Mouse (Mus musculus): Measurements from ENCODE around the gene Rpl34. TPM values are rescaled to one million over a fixed set of nuclear protein-coding genes. Genes with fewer than 3 reads are reported as not detected.
A peak's percentile ranks its signal among the peaks of the same experiment; 100 is the strongest.

The Rpl34 gene
- polyA plus RNA-seq (2014; fragmentation: Nextera tagmentation; extraction: Ambion mirVana), result 901 and 917 TPM in 2 replicates

- H3K4me3 ChIP-seq (ENCODE audit: low read depth, low read length), result peak within 1 kb of the TSS; percentile 64
These were observed at the start of gene Rpl34 for GRCm38 (mm10) chr3:130730189-130730653. Rpl34 (minus strand) TSS chr3:130730398.

GRCm38 (mm10) chr3:130768172-130768571, 38.0 kb upstream of the Rpl34 start:
- no peaks in the 10 kb centered on the region for H3K36me3 ChIP-seq (ENCODE audit: control insufficient read depth, insufficient read depth, low read length)
- no peak overlapping the region for H3K4me3 ChIP-seq (ENCODE audit: low read depth, low read length)
- H3K27me3 ChIP-seq (ENCODE audit: control insufficient read depth, insufficient read depth, low read length), result no peaks in the 10 kb centered on the region
- no peak overlapping the region for H3K9ac ChIP-seq (ENCODE audit: low read length)
- no peak overlapping the region for H3K27ac ChIP-seq (replicated peaks; ENCODE audit: low read depth, low read length)
- ATAC-seq (ENCODE audit: insufficient number of reproducible peaks, low FRiP score, low TSS enrichment, low read depth) (no peak), DNase-seq (ENCODE audit: low spot score) (no peak)
- H3K4me1 ChIP-seq (ENCODE audit: control insufficient read depth, insufficient read depth, low read length), result no peaks in the 10 kb centered on the region
- H3K9me3 ChIP-seq (ENCODE audit: control insufficient read depth, low read length), result no peaks in the 10 kb centered on the region
- WGBS, result 78% methylated on average over 3 of the region's 3 CpGs
- H3K4me2 ChIP-seq (ENCODE audit: low read depth, severe bottlenecking), result no peak overlapping the region

More at GRCm38 (mm10) chr3:130730189-130730653, at the start of gene Rpl34:
- DNase-seq (ENCODE audit: low spot score) (peak; percentile 95), ATAC-seq (ENCODE audit: insufficient number of reproducible peaks, low FRiP score, low TSS enrichment, low read depth) (peak; percentile 98)
- 0% methylated on average over 45 of the region's 45 CpGs for WGBS
- no peaks in the 10 kb centered on the region for H3K9me3 ChIP-seq (ENCODE audit: control insufficient read depth, low read length)
- peak within 1 kb of the TSS; percentile 69 for H3K4me2 ChIP-seq (ENCODE audit: low read depth, severe bottlenecking)
- H3K36me3 ChIP-seq (ENCODE audit: control insufficient read depth, insufficient read depth, low read length), result peaks cover 23% of the 10 kb centered on the region
- H3K27me3 ChIP-seq (ENCODE audit: control insufficient read depth, insufficient read depth, low read length), result no peaks in the 10 kb centered on the region
- H3K27ac ChIP-seq (replicated peaks; ENCODE audit: low read depth, low read length), result peak within 1 kb of the TSS; percentile 32
- peak within 1 kb of the TSS; percentile 90 for H3K9ac ChIP-seq (ENCODE audit: low read length)
- 0 out of 2 replicates have a peak, but pooled peaks cover 7% of the 10 kb centered on the region for H3K4me1 ChIP-seq (ENCODE audit: control insufficient read depth, insufficient read depth, low read length)

GRCm38 (mm10) chr3:130764091-130764490, 33.9 kb upstream of the Rpl34 start:
- 87% methylated on average over 5 of the region's 5 CpGs for WGBS
- DNase-seq (ENCODE audit: low spot score) (no peak), ATAC-seq (ENCODE audit: insufficient number of reproducible peaks, low FRiP score, low TSS enrichment, low read depth) (no peak)
- Histone ChIP-seq H3K9ac (ENCODE audit: low read length) (no peak overlapping the region), H3K4me1 (ENCODE audit: control insufficient read depth, insufficient read depth, low read length) (no peaks in the 10 kb centered on the region; the same call in 1 of the 2 replicates), H3K27me3 (ENCODE audit: control insufficient read depth, insufficient read depth, low read length) (no peaks in the 10 kb centered on the region), H3K4me2 (ENCODE audit: low read depth, severe bottlenecking) (no peak overlapping the region), H3K27ac (replicated peaks; ENCODE audit: low read depth, low read length) (no peak overlapping the region), H3K9me3 (ENCODE audit: control insufficient read depth, low read length) (no peaks in the 10 kb centered on the region), H3K4me3 (ENCODE audit: low read depth, low read length) (no peak overlapping the region), H3K36me3 (ENCODE audit: control insufficient read depth, insufficient read depth, low read length) (no peaks in the 10 kb centered on the region)

GRCm38 (mm10) chr3:130760711-130761435, 30.7 kb upstream of the Rpl34 start:
- H3K9me3 ChIP-seq (ENCODE audit: control insufficient read depth, low read length), result no peaks in the 10 kb centered on the region
- peak; percentile 78 for DNase-seq (ENCODE audit: low spot score)
- H3K9ac ChIP-seq (ENCODE audit: low read length), result no peak overlapping the region
- no peak overlapping the region for H3K27ac ChIP-seq (replicated peaks; ENCODE audit: low read depth, low read length)
- H3K27me3 ChIP-seq (ENCODE audit: control insufficient read depth, insufficient read depth, low read length), result no peaks in the 10 kb centered on the region
- no peak for ATAC-seq (ENCODE audit: insufficient number of reproducible peaks, low FRiP score, low TSS enrichment, low read depth)
- H3K36me3 ChIP-seq (ENCODE audit: control insufficient read depth, insufficient read depth, low read length), result no peaks in the 10 kb centered on the region
- WGBS, result 51% methylated on average over 24 of the region's 24 CpGs
- H3K4me3 ChIP-seq (ENCODE audit: low read depth, low read length), result no peak overlapping the region
- no peak overlapping the region for H3K4me2 ChIP-seq (ENCODE audit: low read depth, severe bottlenecking)
- H3K4me1 ChIP-seq (ENCODE audit: control insufficient read depth, insufficient read depth, low read length), result no peaks in the 10 kb centered on the region; the same call in 1 of the 2 replicates

- Histone ChIP-seq H3K27me3 (ENCODE audit: control insufficient read depth, insufficient read depth, low read length) (no peaks in the 10 kb centered on the region), H3K4me1 (ENCODE audit: control insufficient read depth, insufficient read depth, low read length) (no peaks in the 10 kb centered on the region; the same call in 1 of the 2 replicates), H3K4me2 (ENCODE audit: low read depth, severe bottlenecking) (no peak overlapping the region), H3K9me3 (ENCODE audit: control insufficient read depth, low read length) (no peaks in the 10 kb centered on the region), H3K27ac (replicated peaks; ENCODE audit: low read depth, low read length) (no peak overlapping the region), H3K9ac (ENCODE audit: low read length) (no peak overlapping the region), H3K36me3 (ENCODE audit: control insufficient read depth, insufficient read depth, low read length) (no peaks in the 10 kb centered on the region), H3K4me3 (ENCODE audit: low read depth, low read length) (no peak overlapping the region)
- 71% methylated on average over 15 of the region's 15 CpGs for whole genome bisulfite sequencing
- ATAC-seq (ENCODE audit: insufficient number of reproducible peaks, low FRiP score, low TSS enrichment, low read depth) (no peak), DNase-seq (ENCODE audit: low spot score) (no peak)
These were observed 28.1 kb upstream of the Rpl34 start for GRCm38 (mm10) chr3:130758157-130758841.

- no peaks in the 10 kb centered on the region for H3K36me3 ChIP-seq (ENCODE audit: control insufficient read depth, insufficient read depth, low read length)
- H3K4me3 ChIP-seq (ENCODE audit: low read depth, low read length), result no peak overlapping the region
- no peaks in the 10 kb centered on the region for H3K27me3 ChIP-seq (ENCODE audit: control insufficient read depth, insufficient read depth, low read length)
- H3K9ac ChIP-seq (ENCODE audit: low read length), result no peak overlapping the region
- ATAC-seq (ENCODE audit: insufficient number of reproducible peaks, low FRiP score, low TSS enrichment, low read depth), result no peak
- H3K4me2 ChIP-seq (ENCODE audit: low read depth, severe bottlenecking), result no peak overlapping the region
- H3K9me3 ChIP-seq (ENCODE audit: control insufficient read depth, low read length), result no peaks in the 10 kb centered on the region
- DNase-seq (ENCODE audit: low spot score), result no peak
- no peaks in the 10 kb centered on the region; the same call in 1 of the 2 replicates for H3K4me1 ChIP-seq (ENCODE audit: control insufficient read depth, insufficient read depth, low read length)
- H3K27ac ChIP-seq (replicated peaks; ENCODE audit: low read depth, low read length), result no peak overlapping the region
- 83% methylated on average over 8 of the region's 8 CpGs for WGBS
These were observed 27.1 kb upstream of the Rpl34 start for GRCm38 (mm10) chr3:130757117-130757852.

- H3K4me3 ChIP-seq (ENCODE audit: low read depth, low read length), result no peak overlapping the region
- DNase-seq (ENCODE audit: low spot score) (no peak), ATAC-seq (ENCODE audit: insufficient number of reproducible peaks, low FRiP score, low TSS enrichment, low read depth) (no peak)
- H3K4me2 ChIP-seq (ENCODE audit: low read depth, severe bottlenecking), result no peak overlapping the region
- H3K9me3 ChIP-seq (ENCODE audit: control insufficient read depth, low read length), result no peaks in the 10 kb centered on the region
- no peaks in the 10 kb centered on the region for H3K4me1 ChIP-seq (ENCODE audit: control insufficient read depth, insufficient read depth, low read length)
- no peaks in the 10 kb centered on the region for H3K36me3 ChIP-seq (ENCODE audit: control insufficient read depth, insufficient read depth, low read length)
- no peaks in the 10 kb centered on the region for H3K27me3 ChIP-seq (ENCODE audit: control insufficient read depth, insufficient read depth, low read length)
- no peak overlapping the region for H3K9ac ChIP-seq (ENCODE audit: low read length)
- 87% methylated on average over 3 of the region's 3 CpGs for WGBS
- H3K27ac ChIP-seq (replicated peaks; ENCODE audit: low read depth, low read length), result no peak overlapping the region
These were observed 19.0 kb upstream of the Rpl34 start for GRCm38 (mm10) chr3:130749206-130749605.

Measured in limb, embryonic 11.5 days (tissue).